Mouse (Mus musculus): ENCODE measurements at regions not wholly inside any gene's neighbourhood (a gene's known extent, or its start where the extent isn't known, plus 50 kb on each side); places are given as distances from the start of the nearest gene placed in this dataset.

DNA sequence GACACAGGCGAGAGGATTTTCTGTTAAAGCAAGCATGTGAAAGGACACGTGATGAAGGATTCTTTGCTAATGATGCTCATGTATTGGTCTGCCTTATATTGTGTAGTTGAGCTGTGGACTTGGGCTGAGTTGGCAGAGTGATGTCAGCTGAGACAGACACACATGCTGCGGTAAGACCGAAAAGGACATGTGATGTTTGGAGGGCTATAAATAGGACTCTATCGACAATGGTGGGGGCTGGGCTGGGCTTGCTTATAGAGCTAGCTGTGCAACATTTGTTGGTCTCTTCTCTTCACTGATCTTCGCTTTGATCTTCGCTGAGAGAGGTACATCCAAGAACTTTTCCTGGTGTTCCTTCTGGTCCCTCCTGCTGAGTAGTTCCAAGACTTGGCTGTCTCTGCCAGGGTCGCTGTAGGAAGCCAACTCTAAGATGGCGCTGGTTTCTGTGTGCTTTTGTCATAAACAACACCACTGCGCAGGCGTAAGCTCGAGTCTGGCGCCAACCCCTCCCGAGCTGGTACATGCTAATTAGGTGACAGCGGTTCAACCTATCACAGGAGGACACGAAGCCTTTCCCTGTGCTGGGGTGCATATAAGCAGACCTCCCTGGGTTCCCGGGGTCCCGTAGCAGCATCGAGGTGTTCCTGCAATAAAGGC is 145.8 kb upstream of the Tut7 start:
- Histone ChIP-seq H3K27me3 (ENCODE audit: control insufficient read depth, insufficient read depth, low read length) (no peaks in the 10 kb centered on the region; the same call in 1 of the 2 replicates), H3K27ac (ENCODE audit: control insufficient read depth, insufficient read depth, low read depth, low read length) (no peak overlapping the region), H3K4me3 (ENCODE audit: control insufficient read depth, low read depth, low read length) (no peak overlapping the region), H3K36me3 (ENCODE audit: control insufficient read depth, insufficient read depth, low read length) (no peaks in the 10 kb centered on the region), H3K4me1 (ENCODE audit: control insufficient read depth, insufficient read depth, low read length) (peaks cover 8% of the 10 kb centered on the region)
- TF ChIP-seq CTCF (IDR thresholded peaks at IDR 0.05; ENCODE audit: control insufficient read depth, insufficient read depth, insufficient replicate concordance, low read depth, low read length) (no peak), POLR2A (IDR thresholded peaks at IDR 0.05; ENCODE audit: control insufficient read depth, low read depth, low read length) (no peak)

DNA sequence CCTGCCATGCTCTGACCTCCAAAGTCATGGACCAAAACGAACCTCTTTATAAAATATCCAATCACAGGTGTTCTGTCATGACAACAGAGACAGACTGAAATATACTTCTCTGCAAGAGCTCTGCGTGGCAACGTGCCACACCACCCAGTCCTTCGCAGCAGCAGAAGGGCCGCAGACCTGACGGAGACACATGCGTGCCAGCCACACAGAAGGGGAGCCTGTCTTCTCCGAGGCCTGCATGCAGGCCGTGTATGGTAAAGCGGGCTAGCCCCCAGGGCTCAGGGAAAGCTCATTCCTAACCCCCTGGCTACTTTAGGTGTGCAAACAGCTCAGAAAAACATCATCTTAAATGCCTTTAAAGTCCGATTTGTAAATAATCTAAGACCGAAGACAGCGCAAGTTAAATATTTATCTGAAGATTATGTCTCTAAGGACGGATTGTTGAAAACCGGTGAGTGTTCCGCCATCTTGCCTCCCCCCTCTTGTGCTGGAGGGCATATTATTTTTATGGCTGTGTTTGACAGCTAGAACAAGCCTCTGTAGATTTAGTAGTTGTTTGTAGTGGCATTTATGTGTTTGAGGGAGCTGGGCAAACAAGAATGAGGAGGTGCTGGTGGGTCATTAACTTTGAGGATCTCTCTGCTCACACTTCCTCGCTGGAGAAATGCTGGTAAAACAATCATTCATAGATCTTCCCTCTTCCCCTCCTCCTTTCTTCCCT is 143.7 kb upstream of the Tut7 start:
- Histone ChIP-seq H3K4me3 (ENCODE audit: control insufficient read depth, low read depth, low read length) (no peak overlapping the region), H3K27ac (ENCODE audit: control insufficient read depth, insufficient read depth, low read depth, low read length) (no peak overlapping the region), H3K4me1 (ENCODE audit: control insufficient read depth, insufficient read depth, low read length) (peaks cover 4% of the 10 kb centered on the region), H3K27me3 (ENCODE audit: control insufficient read depth, insufficient read depth, low read length) (no peaks in the 10 kb centered on the region; the same call in 1 of the 2 replicates), H3K36me3 (ENCODE audit: control insufficient read depth, insufficient read depth, low read length) (no peaks in the 10 kb centered on the region)
- TF ChIP-seq POLR2A (IDR thresholded peaks at IDR 0.05; ENCODE audit: control insufficient read depth, low read depth, low read length) (no peak), CTCF (IDR thresholded peaks at IDR 0.05; ENCODE audit: control insufficient read depth, insufficient read depth, insufficient replicate concordance, low read depth, low read length) (no peak)

GRCm38 (mm10) chr13:59964981-59965380 is 142.0 kb upstream of the Tut7 start:
- Histone ChIP-seq H3K4me3 (ENCODE audit: control insufficient read depth, low read depth, low read length) (no peak overlapping the region), H3K36me3 (ENCODE audit: control insufficient read depth, insufficient read depth, low read length) (no peaks in the 10 kb centered on the region), H3K27me3 (ENCODE audit: control insufficient read depth, insufficient read depth, low read length) (no peaks in the 10 kb centered on the region), H3K4me1 (ENCODE audit: control insufficient read depth, insufficient read depth, low read length) (no peaks in the 10 kb centered on the region), H3K27ac (ENCODE audit: control insufficient read depth, insufficient read depth, low read depth, low read length) (no peak overlapping the region)
- TF ChIP-seq POLR2A (IDR thresholded peaks at IDR 0.05; ENCODE audit: control insufficient read depth, low read depth, low read length), result no peak
- no peak for TF ChIP-seq CTCF (IDR thresholded peaks at IDR 0.05; ENCODE audit: control insufficient read depth, insufficient read depth, insufficient replicate concordance, low read depth, low read length)

- no peaks in the 10 kb centered on the region for H3K36me3 ChIP-seq (ENCODE audit: control insufficient read depth, insufficient read depth, low read length)
- TF ChIP-seq POLR2A (IDR thresholded peaks at IDR 0.05; ENCODE audit: control insufficient read depth, low read depth, low read length) (no peak), CTCF (IDR thresholded peaks at IDR 0.05; ENCODE audit: control insufficient read depth, insufficient read depth, insufficient replicate concordance, low read depth, low read length) (no peak)
- H3K27me3 ChIP-seq (ENCODE audit: control insufficient read depth, insufficient read depth, low read length), result no peaks in the 10 kb centered on the region
- no peak overlapping the region for H3K4me3 ChIP-seq (ENCODE audit: control insufficient read depth, low read depth, low read length)
- H3K27ac ChIP-seq (ENCODE audit: control insufficient read depth, insufficient read depth, low read depth, low read length), result no peak overlapping the region
- H3K4me1 ChIP-seq (ENCODE audit: control insufficient read depth, insufficient read depth, low read length), result no peaks in the 10 kb centered on the region
These were observed 140.0 kb upstream of the Tut7 start for GRCm38 (mm10) chr13:59962676-59963664.

DNA sequence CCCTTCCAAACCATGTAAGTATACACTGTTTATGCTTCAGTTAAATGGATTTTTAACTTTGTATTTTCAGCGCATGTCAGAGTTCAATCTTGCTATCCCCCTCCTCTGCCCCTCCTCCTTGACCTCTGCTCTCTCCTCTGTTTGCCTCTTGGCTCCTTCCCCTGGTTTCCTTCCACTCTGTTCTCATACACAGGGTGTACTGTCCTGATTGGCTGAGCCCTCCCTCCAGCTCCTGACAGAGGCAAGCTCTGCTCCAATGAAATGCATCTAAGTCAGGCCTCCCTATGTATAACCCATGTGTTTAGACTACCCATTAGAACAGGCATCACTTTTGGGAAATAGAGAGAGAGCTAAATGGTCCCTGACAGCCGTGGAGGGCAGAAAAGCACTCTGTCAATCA is 133.5 kb upstream of the Tut7 start:
- TF ChIP-seq CTCF (IDR thresholded peaks at IDR 0.05; ENCODE audit: control insufficient read depth, insufficient read depth, insufficient replicate concordance, low read depth, low read length) (no peak), POLR2A (IDR thresholded peaks at IDR 0.05; ENCODE audit: control insufficient read depth, low read depth, low read length) (no peak)
- no peaks in the 10 kb centered on the region for H3K27me3 ChIP-seq (ENCODE audit: control insufficient read depth, insufficient read depth, low read length)
- no peak overlapping the region for H3K27ac ChIP-seq (ENCODE audit: control insufficient read depth, insufficient read depth, low read depth, low read length)
- no peaks in the 10 kb centered on the region for H3K4me1 ChIP-seq (ENCODE audit: control insufficient read depth, insufficient read depth, low read length)
- no peaks in the 10 kb centered on the region for H3K36me3 ChIP-seq (ENCODE audit: control insufficient read depth, insufficient read depth, low read length)
- H3K4me3 ChIP-seq (ENCODE audit: control insufficient read depth, low read depth, low read length), result no peak overlapping the region

DNA sequence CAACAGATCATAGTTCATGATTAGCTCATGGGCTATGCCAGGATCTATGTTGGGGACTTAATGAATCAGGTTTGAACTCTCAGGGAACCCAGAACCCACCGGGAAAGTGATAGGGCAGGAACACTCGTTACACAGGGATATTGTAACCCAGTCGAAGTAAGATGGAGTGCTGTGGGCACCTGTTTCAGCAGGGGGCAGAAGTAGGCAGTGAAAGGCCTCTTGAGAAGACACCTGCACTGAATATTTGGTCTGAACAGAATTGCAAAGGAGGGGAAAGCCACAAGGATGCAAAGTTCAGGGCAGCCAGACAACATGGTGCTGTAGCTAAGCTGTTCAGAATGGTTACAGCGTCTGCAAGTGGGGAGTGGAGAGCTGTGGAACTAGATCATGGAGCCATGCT is 129.9 kb upstream of the Tut7 start:
- Histone ChIP-seq H3K4me1 (ENCODE audit: control insufficient read depth, insufficient read depth, low read length) (no peaks in the 10 kb centered on the region), H3K27ac (ENCODE audit: control insufficient read depth, insufficient read depth, low read depth, low read length) (no peak overlapping the region)
- TF ChIP-seq CTCF (IDR thresholded peaks at IDR 0.05; ENCODE audit: control insufficient read depth, insufficient read depth, insufficient replicate concordance, low read depth, low read length) (no peak), POLR2A (IDR thresholded peaks at IDR 0.05; ENCODE audit: control insufficient read depth, low read depth, low read length) (no peak)

DNA sequence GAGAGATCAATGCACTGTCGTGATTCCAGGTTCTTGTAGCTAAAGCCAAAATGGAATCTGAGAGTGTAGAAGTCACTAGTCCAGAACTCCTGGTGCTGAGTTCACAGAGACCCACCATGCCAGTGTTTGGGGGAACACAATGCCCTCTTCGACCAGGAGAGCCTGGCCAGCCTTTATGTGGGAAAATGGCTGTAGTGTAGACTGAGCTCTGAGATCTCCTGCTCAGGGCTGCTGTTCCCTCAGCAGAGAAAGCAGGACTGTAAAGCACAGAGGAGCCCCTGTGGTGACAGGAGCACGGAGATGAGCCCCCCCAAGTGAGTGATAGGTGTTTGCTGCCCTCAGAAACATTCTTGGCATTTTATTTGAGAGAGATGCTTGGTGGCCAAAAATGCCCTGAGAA is 129.2 kb upstream of the Tut7 start:
- Histone ChIP-seq H3K27ac (ENCODE audit: control insufficient read depth, insufficient read depth, low read depth, low read length) (no peak overlapping the region), H3K4me3 (ENCODE audit: control insufficient read depth, low read depth, low read length) (no peak overlapping the region), H3K27me3 (ENCODE audit: control insufficient read depth, insufficient read depth, low read length) (no peaks in the 10 kb centered on the region), H3K4me1 (ENCODE audit: control insufficient read depth, insufficient read depth, low read length) (no peaks in the 10 kb centered on the region), H3K36me3 (ENCODE audit: control insufficient read depth, insufficient read depth, low read length) (no peaks in the 10 kb centered on the region)
- TF ChIP-seq CTCF (IDR thresholded peaks at IDR 0.05; ENCODE audit: control insufficient read depth, insufficient read depth, insufficient replicate concordance, low read depth, low read length) (no peak), POLR2A (IDR thresholded peaks at IDR 0.05; ENCODE audit: control insufficient read depth, low read depth, low read length) (no peak)

More for the DNA sequence above, 129.9 kb upstream of the Tut7 start:
- no peak overlapping the region for H3K4me3 ChIP-seq (ENCODE audit: control insufficient read depth, low read depth, low read length)
- H3K27me3 ChIP-seq (ENCODE audit: control insufficient read depth, insufficient read depth, low read length), result no peaks in the 10 kb centered on the region
- H3K36me3 ChIP-seq (ENCODE audit: control insufficient read depth, insufficient read depth, low read length), result no peaks in the 10 kb centered on the region

Data from testis, adult 2 months (tissue).